Mouse (Mus musculus) MEL (cell line): ENCODE data around the gene Fam222a. TPM values are rescaled to one million over a fixed set of nuclear protein-coding genes. Genes with fewer than 3 reads are reported as not detected.

Experiments used
- DNase-seq: peaks from one replicate; pipeline ENCODE4 v3.0.0; 2011; ENCODE audit warnings: low read depth, low spot score
- H3K27ac ChIP-seq: 2 replicates; pipeline ENCODE4 v1.5.1; 2012; ENCODE audit warnings: low read depth, mild to moderate bottlenecking, control low read depth, low read length, moderate library complexity; ENCODE audit not compliant: control insufficient read depth
- H3K27me3 ChIP-seq, 2 experiments: fragments of 150-350 bp in 1 of 2; sonication (generic) in 1 of 2; 2 replicates each; pipeline ENCODE4 v1.6.1; 2012; ENCODE audit warnings: low read length in 2 of 2, mild to moderate bottlenecking in 2 of 2, improper control_type of control experiment in 1 of 2, moderate library complexity in 1 of 2; ENCODE audit not compliant: insufficient read depth in 2 of 2, control insufficient read depth in 1 of 2
- H3K36me3 ChIP-seq, 2 experiments: 2 replicates each; pipeline ENCODE4 v1.6.1; 2012 to 2014; ENCODE audit warnings: low read length in 2 of 2, improper control_type of control experiment in 1 of 2, inconsistent platforms in 1 of 2, mild to moderate bottlenecking in 1 of 2; ENCODE audit not compliant: insufficient read depth in 2 of 2, control insufficient read depth in 1 of 2
- H3K4me1 ChIP-seq, 2 experiments: fragments of 150-350 bp in 1 of 2; sonication (generic) in 1 of 2; 2 replicates each; pipeline ENCODE4 v1.6.1; 2012; ENCODE audit warnings: low read length in 2 of 2, improper control_type of control experiment in 1 of 2, mild to moderate bottlenecking in 1 of 2; ENCODE audit not compliant: insufficient read depth in 2 of 2, control insufficient read depth in 1 of 2
- H3K4me3 ChIP-seq, 2 experiments: fragments of 150-350 bp in 1 of 2; sonication (generic) in 1 of 2; 2 replicates each; pipeline ENCODE4 v1.5.1; 2012; ENCODE audit warnings: low read depth in 2 of 2, low read length in 2 of 2, mild to moderate bottlenecking in 2 of 2, moderate library complexity in 2 of 2, control low read depth in 1 of 2, improper control_type of control experiment in 1 of 2; ENCODE audit not compliant: control insufficient read depth in 1 of 2, insufficient read depth in 1 of 2
- H3K79me2 ChIP-seq: 2 replicates; pipeline ENCODE4 v1.6.1; 2012; ENCODE audit warnings: mild to moderate bottlenecking, low read length, moderate library complexity; ENCODE audit not compliant: control insufficient read depth, poor library complexity, insufficient read depth
- H3K9ac ChIP-seq: 2 replicates; pipeline ENCODE4 v1.6.1; 2012; ENCODE audit warnings: low read depth, mild to moderate bottlenecking, control low read depth, low read length, moderate library complexity; ENCODE audit not compliant: control insufficient read depth, poor library complexity, severe bottlenecking
- H3K9me3 ChIP-seq: fragments of 150-350 bp; sonication (generic); replicated peaks from 2 replicates; pipeline ENCODE4 v1.6.1; 2012; ENCODE audit warnings: mild to moderate bottlenecking, low read length, improper control_type of control experiment, moderate library complexity; ENCODE audit not compliant: insufficient read depth
- CHD2 ChIP-seq: IDR thresholded peaks from 2 replicates; pipeline ENCODE4 v1.6.1; 2011; ENCODE audit warnings: low read length, improper control_type of control experiment
- CTCF ChIP-seq, 3 experiments: IDR thresholded peaks in 2 of 3; conservative IDR thresholded peaks in 1 of 3; 2 replicates each; pipeline ENCODE4 v1.5.1; 2011 to 2012; ENCODE audit warnings: low read length in 3 of 3, low read depth in 2 of 3, mild to moderate bottlenecking in 2 of 3, improper control_type of control experiment in 1 of 3, inconsistent platforms in 1 of 3, mixed read lengths in 1 of 3, moderate library complexity in 1 of 3; ENCODE audit not compliant: control insufficient read depth in 1 of 3, insufficient read depth in 1 of 3, poor library complexity in 1 of 3, severe bottlenecking in 1 of 3
- EP300 ChIP-seq, 2 experiments: IDR thresholded peaks; 2 replicates each; pipeline ENCODE4 v1.6.1; 2011; ENCODE audit warnings: improper control_type of control experiment in 2 of 2, low read length in 2 of 2, low read depth in 1 of 2, mild to moderate bottlenecking in 1 of 2
- ETS1 ChIP-seq: IDR thresholded peaks from 2 replicates; pipeline ENCODE4 v1.6.1; 2012; ENCODE audit warnings: low read depth, mild to moderate bottlenecking, inconsistent platforms, low read length, improper control_type of control experiment, moderate library complexity
- GABPA ChIP-seq: IDR thresholded peaks from 2 replicates; pipeline ENCODE4 v1.6.1; 2012; ENCODE audit warnings: low read depth, mild to moderate bottlenecking, inconsistent platforms, low read length, improper control_type of control experiment, moderate library complexity
- GATA1 ChIP-seq: IDR thresholded peaks from 2 replicates; pipeline ENCODE4 v1.6.1; 2011; ENCODE audit warnings: low read depth, low read length, improper control_type of control experiment
- HCFC1 ChIP-seq: IDR thresholded peaks from 2 replicates; pipeline ENCODE4 v1.6.1; 2012; ENCODE audit warnings: low read depth, mild to moderate bottlenecking, inconsistent platforms, low read length, improper control_type of control experiment, moderate library complexity
- JUND ChIP-seq: IDR thresholded peaks from 2 replicates; pipeline ENCODE4 v1.6.1; 2011; ENCODE audit warnings: low read depth, mild to moderate bottlenecking, improper control_type of control experiment, low read length
- MEF2A ChIP-seq: IDR thresholded peaks from 2 replicates; pipeline ENCODE4 v1.6.1; 2014; ENCODE audit warnings: low read depth, mild to moderate bottlenecking, inconsistent platforms, low read length, improper control_type of control experiment; ENCODE audit not compliant: poor library complexity, insufficient replicate concordance, severe bottlenecking; ENCODE audit errors: extremely low read depth
- MXI1 ChIP-seq: IDR thresholded peaks from 2 replicates; pipeline ENCODE4 v1.6.1; 2011; ENCODE audit warnings: mild to moderate bottlenecking, low read depth, low read length, improper control_type of control experiment
- MYB ChIP-seq: IDR thresholded peaks from 2 replicates; pipeline ENCODE4 v1.6.1; 2011; ENCODE audit warnings: mild to moderate bottlenecking, low read depth, low read length, improper control_type of control experiment
- NELFE ChIP-seq: IDR thresholded peaks from 2 replicates; pipeline ENCODE4 v1.6.1; 2011; ENCODE audit warnings: low read depth, low read length, improper control_type of control experiment
- NRF1 ChIP-seq: IDR thresholded peaks from 2 replicates; pipeline ENCODE4 v1.6.1; 2014; ENCODE audit warnings: low read depth, mild to moderate bottlenecking, inconsistent platforms, low read length, improper control_type of control experiment, moderate library complexity; ENCODE audit not compliant: poor library complexity, insufficient read depth, severe bottlenecking
- POLR2AphosphoS5 ChIP-seq: IDR thresholded peaks from 2 replicates; pipeline ENCODE4 v1.6.1; 2012; ENCODE audit warnings: low read depth, borderline replicate concordance, mild to moderate bottlenecking, inconsistent platforms, low read length, moderate library complexity, mixed read lengths
- RAD21 ChIP-seq: IDR thresholded peaks from 2 replicates; pipeline ENCODE4 v1.6.1; 2011; ENCODE audit warnings: mild to moderate bottlenecking, low read depth, low read length, improper control_type of control experiment
- RCOR1 ChIP-seq: IDR thresholded peaks from 2 replicates; pipeline ENCODE4 v1.6.1; 2012; ENCODE audit warnings: low read depth, mild to moderate bottlenecking, inconsistent platforms, low read length, improper control_type of control experiment
- SIN3A ChIP-seq: IDR thresholded peaks from 2 replicates; pipeline ENCODE4 v1.6.1; 2012; ENCODE audit warnings: low read length, improper control_type of control experiment, inconsistent platforms
- TAL1 ChIP-seq: IDR thresholded peaks from 2 replicates; pipeline ENCODE4 v1.6.1; 2012; ENCODE audit warnings: mild to moderate bottlenecking, inconsistent platforms, low read length, moderate library complexity, mixed read lengths
- TBP ChIP-seq: IDR thresholded peaks from 2 replicates; pipeline ENCODE4 v1.8.0; 2011; ENCODE audit warnings: low read depth, low read length, improper control_type of control experiment
- TCF12 ChIP-seq: IDR thresholded peaks from 2 replicates; pipeline ENCODE4 v1.6.1; 2014; ENCODE audit warnings: low read depth, mild to moderate bottlenecking, inconsistent platforms, low read length, improper control_type of control experiment, moderate library complexity
- USF2 ChIP-seq, 2 experiments: IDR thresholded peaks; 2 replicates each; pipeline ENCODE4 v1.6.1; 2011 to 2012; ENCODE audit warnings: improper control_type of control experiment in 2 of 2, low read length in 2 of 2, borderline replicate concordance in 1 of 2, inconsistent platforms in 1 of 2, low read depth in 1 of 2, mild to moderate bottlenecking in 1 of 2; ENCODE audit not compliant: insufficient read depth in 1 of 2
- ZC3H11A ChIP-seq: IDR thresholded peaks from 2 replicates; pipeline ENCODE4 v1.6.1; 2012; ENCODE audit warnings: low read depth, mild to moderate bottlenecking, inconsistent platforms, low read length, improper control_type of control experiment
- ZKSCAN1 ChIP-seq: IDR thresholded peaks from 2 replicates; pipeline ENCODE4 v1.6.1; 2012; ENCODE audit warnings: low read depth, mild to moderate bottlenecking, inconsistent platforms, low read length, improper control_type of control experiment, moderate library complexity
- polyA plus RNA-seq, 2 experiments: library from polyadenylated mRNA; stranded (reverse) in 1 of 2; unstranded in 1 of 2; fragments of >175 nt in 1 of 2; fragments of >200 nt in 1 of 2; gene quantifications; 2 replicates each; pipeline versions ENCODE4 v1.2.1 to v1.2.4; 2012; ENCODE audit warnings: low replicate concordance in 2 of 2, low read depth in 1 of 2; ENCODE audit not compliant: insufficient read length in 2 of 2, insufficient read depth in 1 of 2, missing spikeins in 1 of 2
- total RNA-seq: library from RNA; depleted of rRNA; stranded (reverse); fragments of 300-350 nt; gene quantifications from 2 replicates; pipeline ENCODE4 v1.2.3, GENCODE M21; 2012

Gene Fam222a
- total and polyA plus RNA-seq, 3 experiments, result 0.27 to 0.70 TPM; not detected in 1

DNA sequence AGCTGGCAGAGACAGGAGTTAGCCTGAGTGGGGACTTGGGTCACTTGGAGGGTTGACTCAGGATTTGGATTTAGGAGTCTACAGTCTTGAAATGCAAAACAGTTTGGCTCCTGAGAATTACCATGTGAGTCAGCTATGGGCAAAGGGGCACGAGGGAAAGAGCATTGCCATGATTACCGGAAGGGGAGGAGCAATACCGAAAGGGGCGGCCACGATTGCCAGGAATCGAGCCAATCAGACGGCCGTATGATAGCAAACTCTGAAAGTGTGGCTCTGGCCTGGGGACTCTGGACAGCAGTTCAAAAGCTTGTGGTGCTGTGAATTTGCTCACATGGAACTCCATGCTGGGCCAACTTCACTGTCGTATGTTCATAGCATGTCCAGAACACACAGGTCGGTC, 18.8 kb upstream of the Fam222a start:
- no peak overlapping the region for H3K9ac ChIP-seq
- H3K36me3 ChIP-seq, result no peaks in the 10 kb centered on the region
- TF ChIP-seq RAD21 (no peak), POLR2AphosphoS5 (no peak), JUND (no peak), ZKSCAN1 (no peak), TCF12 (no peak), TBP (no peak), RCOR1 (no peak), GATA1 (no peak), NELFE (no peak), MYB (no peak), EP300 (IDR thresholded peaks at IDR 0.05; ENCODE audit: low read depth in 1 of 2, low read length in 2 of 2) (no peak), HCFC1 (no peak), MEF2A (no peak)
- no peak overlapping the region for H3K27ac ChIP-seq
- no peak overlapping the region for H3K4me3 ChIP-seq
- H3K79me2 ChIP-seq, result no peaks in the 10 kb centered on the region
- H3K9me3 ChIP-seq, result no peaks in the 10 kb centered on the region
- no peaks in the 10 kb centered on the region for H3K4me1 ChIP-seq
- no peaks in the 10 kb centered on the region; a peak in 1 of 4 replicates for H3K27me3 ChIP-seq
- DNase-seq, result no peak

DNA sequence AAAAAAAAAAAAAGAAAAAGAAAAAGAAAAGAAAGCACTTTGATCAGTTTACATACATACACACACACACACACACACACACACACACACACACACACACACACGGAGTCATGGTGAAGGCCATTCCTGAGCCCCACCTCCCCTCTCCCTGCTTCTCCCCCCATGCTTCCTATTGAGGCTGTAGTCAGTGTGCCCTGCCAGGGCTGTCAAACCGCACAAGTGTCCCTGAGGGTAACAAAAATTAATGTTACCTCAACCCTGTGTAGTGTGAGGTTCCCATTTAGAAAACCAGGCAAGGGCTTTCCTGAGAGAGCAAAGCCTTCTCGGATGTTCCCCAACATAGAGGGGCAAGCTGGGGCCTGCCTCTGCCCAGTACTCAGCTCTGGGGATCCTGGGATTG, 18.0 kb upstream of the Fam222a start:
- Histone ChIP-seq H3K27ac (no peak overlapping the region), H3K36me3 (no peaks in the 10 kb centered on the region), H3K27me3 (no peaks in the 10 kb centered on the region; a peak in 1 of 4 replicates), H3K79me2 (no peaks in the 10 kb centered on the region), H3K9ac (no peak overlapping the region), H3K9me3 (no peaks in the 10 kb centered on the region), H3K4me3 (no peak overlapping the region), H3K4me1 (no peaks in the 10 kb centered on the region)
- DNase-seq, result no peak
- TF ChIP-seq MXI1 (no peak), MYB (no peak), TCF12 (no peak), SIN3A (no peak), TAL1 (no peak), CHD2 (no peak), CTCF (IDR thresholded peaks at IDR 0.05 in 2 of 3, conservative IDR thresholded peaks at IDR 0.05 in 1 of 3; ENCODE audit: control insufficient read depth in 1 of 3, insufficient read depth in 1 of 3, low read depth in 2 of 3, low read length in 3 of 3, poor library complexity in 1 of 3, severe bottlenecking in 1 of 3) (no peak), ETS1 (no peak), ZC3H11A (no peak), NRF1 (no peak), USF2 (IDR thresholded peaks at IDR 0.05; ENCODE audit: borderline replicate concordance in 1 of 2, insufficient read depth in 1 of 2, low read depth in 1 of 2, low read length in 2 of 2) (no peak), RCOR1 (no peak), GABPA (no peak)
